Mouse (Mus musculus) heart, embryonic 13.5 days (tissue): ENCODE results near the gene Prrg2. TPM values are rescaled to one million over a fixed set of nuclear protein-coding genes. Genes with fewer than 3 reads are reported as not detected.

Experiments
- microRNA-seq: library from miRNA; unstranded; fragments of <30 nt; microRNA quantifications from one replicate; pipeline ENCODE4, GENCODE M21; 2016
- polyA plus RNA-seq: library from polyadenylated mRNA; unstranded; fragments of >200 nt; fragmentation: Nextera tagmentation; extraction: Ambion mirVana; gene quantifications from 2 replicates; pipeline ENCODE4 v1.2.1, GENCODE M21; 2015

The Prrg2 gene
- polyA plus RNA-seq, 1 experiment from 2014 or later, result 12.5 TPM

Small RNA genes within 50 kb of the gene (microRNA-seq; reads per million reads assigned to microRNA genes)
- gene Mir7054, result not detected

Other genes starting within 250 kb of the Prrg2 start
- gene Nup62, start 246.6 kb downstream of the Prrg2 start, polyA plus RNA-seq, result 77.5 and 80.3 TPM in 2 replicates
- 0.51 and 0.70 TPM in 2 replicates for gene Il4i1, start 246.3 kb downstream of the Prrg2 start, polyA plus RNA-seq
- gene Atf5, start 246.0 kb downstream of the Prrg2 start, polyA plus RNA-seq, result 2.4 and 2.7 TPM in 2 replicates
- 96.5 and 101 TPM in 2 replicates for gene Akt1s1, start 213.7 kb downstream of the Prrg2 start, polyA plus RNA-seq
- gene Tbc1d17, start 213.6 kb downstream of the Prrg2 start, polyA plus RNA-seq, result 56.1 and 57.0 TPM in 2 replicates
- 24.0 and 24.3 TPM in 2 replicates for gene Pnkp, start 205.5 kb downstream of the Prrg2 start, polyA plus RNA-seq
- gene Ptov1, start 192.9 kb downstream of the Prrg2 start, polyA plus RNA-seq, result 256 and 266 TPM in 2 replicates
- gene Med25, start 170.0 kb downstream of the Prrg2 start, polyA plus RNA-seq, result 72.6 and 73.1 TPM in 2 replicates
- gene Fuz, start 166.6 kb downstream of the Prrg2 start, polyA plus RNA-seq, result 13.6 and 14.6 TPM in 2 replicates
- 55.5 and 56.8 TPM in 2 replicates for gene Ap2a1, start 133.2 kb downstream of the Prrg2 start, polyA plus RNA-seq
- 0.11 and 0.14 TPM in 2 replicates for gene Tsks, start 119.5 kb downstream of the Prrg2 start, polyA plus RNA-seq
- 9.8 and 10.3 TPM in 2 replicates for gene Cpt1c, start 87.8 kb downstream of the Prrg2 start, polyA plus RNA-seq
- 438 and 486 TPM in 2 replicates for gene Prmt1, start 76.1 kb downstream of the Prrg2 start, polyA plus RNA-seq
- gene Irf3, start 65.0 kb downstream of the Prrg2 start, polyA plus RNA-seq, result 63.6 and 68.1 TPM in 2 replicates
- gene Bcl2l12, start 64.0 kb downstream of the Prrg2 start, polyA plus RNA-seq, result 36.0 and 36.3 TPM in 2 replicates
- gene Scaf1, start 46.3 kb downstream of the Prrg2 start, polyA plus RNA-seq, result 27.0 and 27.1 TPM in 2 replicates
- 71.6 and 82.6 TPM in 2 replicates for gene Rras, start 44.7 kb downstream of the Prrg2 start, polyA plus RNA-seq
- gene Prr12, start 9.8 kb downstream of the Prrg2 start, polyA plus RNA-seq, result 6.8 and 7.1 TPM in 2 replicates
- gene Nosip, start 248 bp downstream of the Prrg2 start, polyA plus RNA-seq, result 46.6 and 49.6 TPM in 2 replicates
- 271 and 277 TPM in 2 replicates for gene Rcn3, start 29.5 kb upstream of the Prrg2 start, polyA plus RNA-seq
- 38.0 and 38.1 TPM in 2 replicates for gene Fcgrt, start 41.2 kb upstream of the Prrg2 start, polyA plus RNA-seq
- 982 and 1,095 TPM in 2 replicates for gene Rps11, start 61.8 kb upstream of the Prrg2 start, polyA plus RNA-seq
- 688 and 785 TPM in 2 replicates for gene Rpl13a, start 66.1 kb upstream of the Prrg2 start, polyA plus RNA-seq
- gene Gm45713, start 73.6 kb upstream of the Prrg2 start, polyA plus RNA-seq, result 0.17 TPM in 1 of 2 replicates, not detected in the other
- gene Flt3l, start 73.8 kb upstream of the Prrg2 start, polyA plus RNA-seq, result 0.88 and 1.0 TPM in 2 replicates
- gene Pih1d1, start 91.6 kb upstream of the Prrg2 start, polyA plus RNA-seq, result 82.2 and 89.3 TPM in 2 replicates
- 31.8 and 33.4 TPM in 2 replicates for gene Aldh16a1, start 91.9 kb upstream of the Prrg2 start, polyA plus RNA-seq
- 2.9 and 3.6 TPM in 2 replicates for gene Slc17a7, start 101.3 kb upstream of the Prrg2 start, polyA plus RNA-seq
- not detected in 2 replicates for gene Gfy, start 116.9 kb upstream of the Prrg2 start, polyA plus RNA-seq
- gene Pth2, start 118.3 kb upstream of the Prrg2 start, polyA plus RNA-seq, result not detected in 2 replicates
- 0.51 and 0.74 TPM in 2 replicates for gene Ccdc155, start 142.2 kb upstream of the Prrg2 start, polyA plus RNA-seq
- gene Dkkl1, start 149.5 kb upstream of the Prrg2 start, polyA plus RNA-seq, result 1.5 and 1.7 TPM in 2 replicates
- gene Tead2, start 153.1 kb upstream of the Prrg2 start, polyA plus RNA-seq, result 127 and 139 TPM in 2 replicates
- gene Cd37, start 176.4 kb upstream of the Prrg2 start, polyA plus RNA-seq, result 1.7 and 2.4 TPM in 2 replicates
- gene Slc6a16, start 178.4 kb upstream of the Prrg2 start, polyA plus RNA-seq, result 0.27 and 0.41 TPM in 2 replicates
- not detected in 2 replicates for gene Slc6a21, start 214.8 kb upstream of the Prrg2 start, polyA plus RNA-seq